Mouse (Mus musculus) R1 (cell line): ENCODE data around the gene Syce3.

Experiments used
- DNase-seq: peaks from one replicate; pipeline ENCODE4 v3.0.0-alpha.2; 2018; ENCODE audit warnings: low read depth, low spot score

The Syce3 gene

DNA sequence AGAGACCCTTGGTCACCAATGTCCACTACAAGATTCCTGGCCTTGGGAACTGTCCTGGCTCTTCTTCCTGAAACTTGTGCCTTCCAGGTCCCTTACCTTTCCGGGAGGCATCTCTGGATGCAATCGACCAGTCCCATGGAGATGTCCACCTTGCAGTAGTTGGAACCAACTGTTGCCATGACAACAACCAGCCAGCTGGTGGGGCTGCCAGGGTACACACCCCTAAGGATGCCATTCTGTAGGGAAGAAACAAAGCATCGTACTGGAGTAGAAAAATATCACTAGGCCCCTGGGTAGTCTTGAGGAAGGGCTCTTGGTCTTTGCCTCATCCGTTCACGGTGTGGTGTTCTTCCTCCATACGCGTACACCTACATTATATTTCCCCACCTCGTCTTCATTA, 14.3 kb upstream of the Syce3 start:
- DNase-seq: peak; percentile 51

DNA sequence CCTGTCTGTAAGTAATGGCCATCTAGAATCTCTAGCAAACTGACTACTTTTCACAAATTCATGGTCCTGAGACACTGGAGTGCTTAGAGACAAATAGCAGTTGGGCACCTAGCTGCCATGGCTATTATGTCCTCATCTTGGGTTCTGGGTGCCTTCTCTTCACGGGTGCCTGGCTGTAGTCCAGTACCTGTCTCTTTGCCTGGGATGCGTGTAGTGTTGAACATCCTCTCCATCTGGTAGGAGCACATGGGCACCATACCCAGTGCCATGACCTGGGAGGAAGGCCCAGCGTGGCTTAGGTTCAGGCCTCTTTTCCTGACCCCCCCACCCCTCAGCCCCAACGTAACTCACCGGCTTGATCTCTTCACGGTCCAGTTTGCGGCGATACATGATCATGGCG, 11.6 kb upstream of the Syce3 start:
- DNase-seq: no peak

DNA sequence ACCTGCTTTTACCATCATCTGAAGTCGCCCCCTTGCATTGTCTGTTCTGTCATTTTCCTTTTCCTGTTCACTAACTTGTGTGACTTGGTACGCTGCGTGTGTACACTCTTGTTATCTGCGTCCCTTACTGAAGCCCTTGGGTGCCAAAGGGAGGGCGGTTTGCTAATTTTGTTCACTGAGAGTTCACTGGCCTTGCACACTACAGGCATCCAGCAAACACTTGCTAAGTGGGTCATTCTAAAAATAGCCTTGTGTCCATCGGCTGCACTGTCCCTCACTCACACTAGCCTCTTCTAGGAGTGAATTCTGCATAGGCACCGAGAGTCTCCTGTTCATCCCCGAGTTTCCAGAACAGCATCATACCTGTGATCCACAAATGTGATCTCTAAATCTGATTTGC, 5.0 kb upstream of the Syce3 start:
- DNase-seq: no peak

DNA sequence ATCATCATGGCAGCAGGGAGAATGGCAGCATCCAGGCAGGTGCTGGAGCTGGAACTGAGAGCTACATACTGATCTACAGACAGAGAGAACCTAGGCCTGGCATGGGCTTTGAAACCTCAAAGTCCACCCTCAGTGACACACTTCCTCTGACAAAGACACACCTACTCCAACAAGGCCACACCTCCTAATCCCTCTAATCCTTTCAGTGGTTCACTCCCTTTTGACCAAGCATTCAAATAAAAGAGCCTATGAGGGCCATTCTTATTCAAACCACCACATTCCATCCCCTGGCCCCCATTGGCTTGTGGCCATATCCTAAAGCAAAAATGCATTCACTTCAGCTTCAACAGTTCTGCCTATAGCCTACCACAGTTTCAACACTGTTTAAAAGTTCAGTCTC, 3.6 kb downstream of the Syce3 start:
- DNase-seq: peak; percentile 93

DNA sequence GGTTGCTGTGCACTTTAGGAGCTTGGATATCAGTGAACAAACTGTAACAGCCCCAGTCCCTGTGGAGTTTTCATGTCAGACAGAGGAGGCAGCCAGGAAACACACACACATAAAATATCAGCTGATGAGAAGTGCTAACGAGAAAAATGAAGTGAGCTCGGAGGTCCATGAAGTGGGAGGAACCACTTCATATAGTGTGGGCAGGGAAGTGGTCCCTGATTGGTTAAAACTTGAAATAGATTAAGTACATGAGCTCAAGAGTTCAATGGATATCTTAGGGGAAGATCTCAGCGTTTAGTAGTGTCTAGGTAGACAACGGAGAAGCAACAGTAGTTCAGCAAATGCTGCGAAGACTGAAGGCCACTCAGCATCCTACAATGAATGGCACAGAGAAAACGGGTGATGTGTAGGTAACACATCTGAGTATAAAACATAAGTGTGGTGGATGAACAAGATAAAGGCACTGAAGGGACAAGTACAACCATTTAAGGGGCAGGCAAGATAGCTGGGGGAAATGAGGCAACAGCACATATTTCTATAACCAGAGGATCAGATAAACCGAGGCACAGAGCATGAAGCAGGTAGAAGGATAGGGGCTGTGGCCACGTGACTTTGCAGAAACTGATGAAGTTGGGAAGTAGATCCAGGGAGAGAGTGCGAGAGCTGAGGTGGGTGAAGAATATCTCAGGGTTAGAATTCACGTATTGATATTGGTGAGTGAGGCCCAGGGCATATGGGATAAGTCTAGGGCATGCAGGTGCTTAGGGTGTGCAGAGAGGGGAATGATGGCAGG, 5.3 kb downstream of the Syce3 start:
- no peak for DNase-seq

DNA sequence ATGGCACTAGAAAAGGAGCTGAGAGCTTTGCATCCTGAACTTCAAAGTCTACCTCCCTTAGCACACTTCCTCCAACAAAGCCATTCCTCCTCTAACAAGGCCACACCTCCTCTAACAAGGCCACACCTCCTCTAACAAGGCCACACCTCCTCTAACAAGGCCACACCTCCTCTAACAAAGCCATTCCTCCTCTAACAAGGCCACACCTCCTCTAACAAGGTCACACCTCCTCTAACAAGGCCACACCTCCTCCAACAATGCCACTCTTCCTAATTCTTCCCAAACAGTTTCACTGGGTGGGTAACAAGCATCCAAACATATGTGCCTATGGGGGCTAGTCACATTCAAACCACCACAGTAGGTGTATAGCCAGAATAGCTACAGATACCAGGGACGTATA, 7.8 kb downstream of the Syce3 start:
- peak; percentile 81 for DNase-seq

DNA sequence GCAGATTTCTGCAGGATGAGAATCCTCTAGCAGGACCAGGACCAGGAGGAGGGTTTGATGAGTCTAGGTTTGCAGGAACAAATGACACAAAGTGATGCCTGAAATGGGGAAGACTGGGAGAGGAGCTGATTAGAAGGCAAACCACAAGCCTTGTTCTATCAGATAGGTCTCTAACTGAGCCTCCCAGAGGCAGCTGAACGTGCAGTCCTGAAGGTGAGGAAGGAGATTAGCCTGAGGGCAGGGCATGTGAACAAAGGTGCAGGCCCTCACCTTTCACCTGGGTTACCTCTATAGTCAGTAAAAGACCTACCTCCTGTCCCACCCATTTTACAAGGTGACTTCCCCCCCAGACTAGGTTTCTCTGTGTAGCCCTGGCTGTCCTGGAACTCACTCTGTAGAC, 10.6 kb downstream of the Syce3 start:
- no peak for DNase-seq

DNA sequence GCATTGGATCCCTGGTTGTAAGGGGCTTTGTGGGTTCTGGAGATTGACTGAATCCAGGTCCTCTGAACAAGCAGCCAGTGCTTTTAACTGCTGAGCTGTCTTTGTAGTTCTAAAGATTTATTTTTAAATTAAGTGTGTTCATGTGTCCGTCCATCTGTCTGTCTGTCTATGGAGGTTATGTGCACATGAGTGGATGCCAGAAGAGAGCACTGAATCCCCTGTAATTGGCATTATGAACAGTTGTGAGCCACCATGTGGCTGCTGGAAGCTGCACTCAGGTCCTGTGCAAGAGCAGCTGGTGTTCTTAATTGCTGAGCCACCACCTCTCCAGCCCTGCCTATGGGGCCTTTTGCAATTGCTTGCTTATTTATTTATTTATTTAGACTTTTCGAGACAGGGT, 12.2 kb downstream of the Syce3 start:
- DNase-seq: no peak

DNA sequence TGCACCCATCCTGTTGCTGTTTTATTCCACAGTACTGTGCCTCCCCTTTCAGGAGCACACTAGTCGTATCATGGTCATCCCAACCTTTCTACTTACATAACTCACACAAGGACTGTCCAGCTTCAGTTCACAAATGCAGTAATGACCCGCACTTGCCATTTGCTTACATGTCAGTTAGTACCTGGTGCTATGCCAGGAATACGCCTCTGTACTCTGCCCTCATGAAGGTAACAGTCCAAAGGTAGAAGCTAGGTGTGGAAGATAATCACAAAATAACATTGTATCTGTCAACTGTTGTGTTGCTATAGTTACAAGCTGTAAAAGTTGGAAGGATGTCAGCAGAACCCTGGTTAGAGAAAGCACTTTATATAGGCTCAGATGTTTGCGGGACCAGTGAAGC, 13.4 kb downstream of the Syce3 start:
- no peak for DNase-seq

DNA sequence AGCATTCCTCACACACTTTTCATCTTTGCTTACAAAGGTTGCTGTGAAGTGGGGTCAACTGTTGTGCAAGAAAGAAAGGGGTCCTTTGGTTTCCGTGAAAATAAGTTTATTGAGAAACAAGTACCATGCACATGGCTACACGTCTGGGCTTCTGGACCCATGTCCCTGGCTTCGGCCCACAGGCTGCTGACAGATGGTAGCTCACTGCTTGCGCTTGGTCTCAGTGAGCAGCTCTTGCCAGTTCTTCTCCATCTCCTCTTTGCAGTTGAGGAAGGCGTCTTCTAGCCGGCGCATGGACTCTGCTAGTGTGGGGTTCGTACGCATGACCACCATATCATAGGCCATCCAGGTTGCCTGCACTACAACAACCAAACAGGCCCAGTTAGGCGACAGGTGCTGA, 20.2 kb downstream of the Syce3 start:
- no peak for DNase-seq

DNA sequence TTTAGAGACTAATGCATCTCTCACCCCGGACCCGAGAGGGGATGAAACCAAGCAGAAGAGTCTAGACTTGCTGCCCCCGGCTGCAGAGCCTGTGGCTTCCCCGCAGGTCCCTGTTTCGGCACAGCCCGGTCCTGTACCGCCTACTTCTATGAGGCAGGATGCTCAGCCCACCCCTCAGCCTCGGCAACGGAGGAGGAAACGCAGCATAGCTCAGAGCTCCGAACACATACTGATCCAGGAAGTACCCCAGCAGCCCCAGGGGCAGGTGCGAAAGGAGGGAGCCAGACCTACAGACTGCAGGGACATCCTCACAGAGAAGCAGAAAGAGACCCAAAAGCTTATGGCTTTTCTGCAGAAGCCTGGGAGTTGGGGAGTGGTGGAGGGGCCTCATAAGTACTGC, 23.2 kb downstream of the Syce3 start:
- no peak for DNase-seq

DNA sequence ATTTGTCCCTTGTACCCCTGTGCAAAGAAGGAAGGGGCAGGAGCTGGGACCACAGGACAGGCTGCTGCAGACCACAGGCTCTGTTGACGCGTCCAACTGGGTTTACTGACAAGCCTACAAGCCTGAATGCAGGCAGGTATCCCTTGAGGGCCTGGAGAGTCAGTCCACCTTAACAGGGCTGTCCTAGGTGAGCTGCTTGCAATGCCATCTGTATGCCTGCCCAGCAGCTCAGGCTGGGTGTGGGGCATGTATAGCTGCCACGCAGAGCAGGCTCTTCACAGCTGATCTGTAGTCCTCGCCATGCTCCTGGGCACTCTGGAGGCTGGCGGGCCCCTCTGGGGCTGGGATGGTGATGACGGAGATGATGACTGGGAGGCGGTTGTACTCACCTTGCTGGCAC, 25.7 kb downstream of the Syce3 start, which contains the start of gene Klhdc7b:
Gene Klhdc7b, plus strand, starts transcription at position 301 of the 400 bp plus-strand sequence.
- no peak for DNase-seq

DNA sequence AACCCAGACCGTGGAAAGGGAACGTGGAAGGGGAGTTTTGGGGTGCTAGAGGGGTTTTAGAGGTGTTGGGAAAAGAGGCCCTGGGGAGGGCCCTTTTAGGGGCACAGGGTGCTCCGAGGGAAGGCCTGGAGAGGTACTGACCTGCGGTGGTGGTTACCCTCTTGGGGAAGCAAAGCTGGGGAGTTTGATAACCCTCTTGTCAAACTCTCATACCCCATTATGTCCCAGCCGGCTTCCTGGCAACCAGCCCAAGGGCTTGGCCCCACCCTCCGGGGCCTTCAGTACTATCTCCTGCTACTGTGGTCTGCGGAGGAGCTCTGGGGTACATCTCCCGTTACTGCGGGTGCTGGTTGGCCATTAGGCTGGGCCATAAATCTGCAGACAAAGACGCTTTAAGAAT, 30.9 kb downstream of the Syce3 start:
- DNase-seq: peak; percentile 29

DNA sequence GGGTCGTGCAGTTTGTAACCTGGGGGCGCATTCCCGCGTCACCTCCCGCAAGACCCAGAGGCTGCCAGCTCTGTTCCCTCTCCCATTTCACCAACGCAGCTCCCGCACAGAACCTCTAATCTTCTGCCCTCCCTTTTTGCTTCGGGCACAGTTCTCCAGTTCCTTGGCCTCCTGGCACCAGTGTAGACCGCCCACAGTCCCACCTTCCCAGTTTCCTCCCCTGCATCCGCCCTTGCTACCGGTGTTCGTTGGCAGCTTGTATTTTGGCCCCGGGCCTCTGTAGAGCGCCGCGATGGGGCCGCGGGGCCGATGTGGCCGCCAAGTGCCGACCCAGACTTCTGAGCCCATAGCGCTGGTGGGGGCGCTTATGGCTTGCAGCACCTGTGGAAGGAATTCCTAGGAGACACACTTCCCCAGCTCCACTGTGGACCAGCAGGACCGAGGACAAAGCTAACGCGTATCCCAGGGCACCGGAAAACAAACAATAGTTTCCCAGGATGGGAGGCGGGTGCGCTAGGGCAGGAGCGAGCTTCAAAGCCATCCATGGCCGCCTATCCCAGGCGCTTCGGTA, 31.4 kb downstream of the Syce3 start, which contains the start of gene Odf3b:
Gene Odf3b, minus strand, starts transcription at position 452 of the 571 bp plus-strand sequence.
- peak; percentile 62 for DNase-seq

DNA sequence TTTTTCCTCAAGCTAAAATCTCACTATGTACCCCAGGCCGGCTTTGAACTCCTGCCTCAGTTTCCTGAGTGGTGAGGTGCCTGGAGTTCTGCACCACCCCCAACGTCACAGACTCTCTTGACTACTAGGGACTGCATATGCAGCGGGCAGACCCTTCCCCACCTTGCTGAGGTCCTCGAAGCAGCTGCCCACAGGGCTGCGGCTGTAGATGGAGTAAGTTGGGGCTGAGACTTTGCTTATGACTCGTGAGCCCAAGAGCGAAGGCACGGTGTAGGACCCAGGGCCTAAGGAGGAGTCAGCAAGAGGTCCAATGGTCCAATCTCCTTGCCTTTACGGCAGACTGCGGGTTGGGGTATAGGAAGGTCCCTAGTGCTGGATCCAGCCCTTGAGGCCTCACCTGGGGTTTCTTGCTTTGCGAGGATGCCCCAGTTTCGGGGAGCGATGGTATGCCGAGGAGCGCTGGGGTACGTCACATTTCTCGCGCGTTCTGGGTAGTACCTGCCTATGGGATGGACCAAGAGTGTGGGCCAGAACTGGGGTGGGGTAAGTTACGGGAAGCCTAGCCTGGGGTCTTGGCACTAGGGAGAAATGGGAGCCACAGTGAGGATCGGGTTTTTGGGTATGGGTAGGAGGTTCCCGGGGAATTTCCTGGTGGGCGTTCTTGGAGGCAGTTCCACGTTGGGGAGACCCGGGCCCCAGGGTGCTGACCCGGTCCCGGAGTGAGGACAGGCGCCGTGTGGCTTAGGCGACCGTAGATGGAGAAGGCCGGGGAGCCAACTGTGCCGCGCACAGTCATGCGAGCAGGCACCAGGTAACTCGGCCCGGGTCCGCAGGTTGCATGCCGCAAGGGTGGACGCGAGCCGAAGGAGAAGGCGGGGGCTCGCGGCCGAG, 32.1 kb downstream of the Syce3 start:
- DNase-seq: peak; percentile 40

DNA sequence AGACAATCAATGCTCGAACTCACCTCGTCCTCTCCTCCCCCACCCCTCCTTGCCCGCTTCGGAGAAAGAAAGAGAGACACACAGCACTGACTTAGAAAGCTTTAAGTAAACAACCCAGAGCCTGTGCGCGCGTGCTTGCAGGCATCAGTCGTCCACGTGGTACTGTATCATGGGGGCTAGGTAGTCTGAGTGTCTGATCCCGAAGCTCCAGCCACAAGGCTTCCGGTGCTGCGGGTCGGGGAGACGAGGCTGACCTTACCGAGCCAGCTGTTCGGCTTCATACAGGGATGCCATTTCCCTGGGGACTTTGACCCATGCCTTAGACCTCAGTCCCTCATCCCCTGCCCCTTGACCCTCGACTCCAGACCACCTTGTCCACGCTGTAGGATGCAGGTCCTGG, 32.9 kb downstream of the Syce3 start:
- no peak for DNase-seq

DNA sequence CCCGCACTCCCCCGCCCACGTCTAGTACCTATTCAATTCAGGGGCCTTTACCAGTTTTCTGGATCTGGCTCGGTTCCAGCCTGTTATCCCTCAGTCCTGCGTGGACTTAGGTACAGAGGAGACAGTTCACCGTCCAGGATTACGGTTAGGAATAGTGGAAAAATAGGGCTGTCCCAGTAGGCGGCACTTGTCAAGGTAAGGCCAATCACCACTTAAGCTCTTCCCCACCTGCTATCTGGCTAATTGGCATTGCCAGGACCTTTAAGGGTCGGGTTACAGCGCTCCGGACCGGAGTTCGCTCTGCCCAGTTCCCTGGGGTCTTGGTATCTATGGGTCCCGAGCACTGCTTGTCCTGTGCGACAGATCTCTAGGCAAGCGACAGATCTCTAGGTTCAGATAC, 33.3 kb downstream of the Syce3 start, which contains the start of gene Tymp:
Gene Tymp, minus strand, starts transcription at position 83 of the 400 bp plus-strand sequence.
- DNase-seq: no peak

DNA sequence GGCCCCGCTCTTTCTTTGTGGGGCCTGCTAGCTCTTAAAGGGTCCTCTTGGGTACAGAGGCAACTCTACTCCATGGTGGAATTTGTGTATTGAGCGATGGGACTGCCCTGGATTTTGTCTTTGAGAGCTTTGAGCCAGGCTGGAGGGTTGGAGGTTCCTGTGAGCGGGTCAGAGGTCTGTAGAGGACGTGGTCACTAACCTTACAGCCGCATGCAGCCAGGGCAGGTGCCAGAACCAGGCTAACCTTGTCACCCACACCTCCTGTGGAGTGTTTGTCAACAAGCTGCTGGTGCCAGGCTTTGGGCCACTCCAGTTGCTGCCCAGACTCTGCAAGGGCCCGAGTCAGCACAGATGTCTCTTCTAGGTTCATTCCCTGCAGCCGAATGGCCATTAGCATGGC, 34.3 kb downstream of the Syce3 start:
- no peak for DNase-seq

DNA sequence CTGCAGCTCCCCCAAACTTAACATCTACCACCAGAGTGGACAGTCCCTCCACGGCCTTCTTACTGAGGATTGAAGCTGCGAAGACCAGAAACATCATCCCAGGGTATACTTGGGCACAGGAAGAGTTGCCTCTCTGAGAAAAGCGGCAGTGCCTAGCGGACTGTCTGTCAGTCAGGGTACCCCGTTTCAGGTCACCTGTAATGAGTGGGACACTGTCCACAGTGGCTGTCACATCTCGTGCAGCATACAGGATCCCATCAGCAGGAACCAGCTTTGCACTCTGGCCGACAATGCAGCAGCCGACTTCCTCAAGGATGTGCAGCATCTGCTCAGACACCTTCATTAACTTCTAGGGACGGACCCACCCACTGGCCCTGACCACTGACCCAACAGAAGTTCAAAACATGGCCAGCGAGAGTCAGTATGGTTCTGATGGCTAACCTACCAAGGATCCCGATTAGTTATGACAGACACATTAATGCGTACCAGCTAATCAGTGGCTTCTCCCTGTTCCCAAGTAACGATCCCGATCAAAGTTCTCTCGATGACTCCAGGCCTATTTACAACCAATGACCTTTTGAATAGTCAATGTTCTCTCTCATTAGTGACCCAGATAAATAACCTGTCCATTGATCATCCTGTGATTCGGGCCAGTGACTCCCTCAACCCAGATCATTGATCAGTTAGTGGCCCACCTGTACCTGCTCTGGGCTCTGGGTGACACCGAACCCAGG, 35.3 kb downstream of the Syce3 start:
- no peak for DNase-seq

DNA sequence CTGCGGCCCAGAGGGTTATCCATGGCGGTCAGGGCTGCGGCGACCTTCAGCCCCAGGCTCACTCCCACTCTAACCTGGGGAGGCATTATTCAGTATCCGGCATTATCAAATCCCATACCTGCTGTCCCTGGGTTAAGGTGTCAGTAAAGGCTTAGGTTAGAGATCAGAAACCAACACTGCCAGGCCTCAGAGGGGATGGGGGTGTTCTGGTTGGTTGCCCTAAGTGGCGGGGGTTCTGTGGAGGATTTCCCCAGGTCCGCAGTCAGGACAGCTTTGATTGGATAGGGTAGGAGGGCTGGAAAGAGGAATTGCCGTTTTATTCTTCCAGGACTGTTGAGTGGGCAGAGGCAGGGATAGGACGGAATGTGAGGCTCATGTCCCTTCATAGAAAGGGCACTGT, 36.0 kb downstream of the Syce3 start:
- no peak for DNase-seq

DNA sequence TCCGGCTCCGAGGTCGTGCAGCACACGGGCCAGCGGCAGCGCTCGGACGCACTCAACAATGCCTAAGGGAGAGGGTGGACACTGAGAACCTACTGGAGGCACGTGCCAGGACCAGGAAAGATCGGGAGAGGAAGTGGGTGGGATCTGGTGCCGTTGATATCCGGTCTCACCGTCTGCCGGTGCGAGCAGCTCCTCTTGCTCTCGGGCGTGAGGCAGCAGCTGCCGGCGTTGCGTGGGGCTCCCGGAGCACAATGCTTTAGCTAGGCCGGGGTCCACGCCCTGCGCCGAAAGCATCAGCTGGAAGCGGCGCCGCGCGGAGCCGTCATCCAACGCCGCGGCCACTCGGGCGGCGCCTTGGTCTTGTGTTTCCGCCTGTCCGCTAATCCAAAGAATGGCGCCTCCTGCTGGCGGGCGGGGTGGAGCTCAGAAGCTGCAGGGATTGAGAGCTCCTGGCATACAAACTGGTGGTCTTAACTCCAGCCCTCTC, 36.5 kb downstream of the Syce3 start, which contains the start of gene Sco2:
Gene Sco2, minus strand, starts transcription at position 85 of the 487 bp plus-strand sequence.
- peak; percentile 93 for DNase-seq
